Mouse (Mus musculus) thymus, postnatal 4 days (tissue): ENCODE measurements at regions not wholly inside any gene's neighbourhood (a gene's known extent, or its start where the extent isn't known, plus 50 kb on each side); places are given as distances from the start of the nearest gene placed in this dataset.

Experiments
- DNase-seq: peaks from one replicate; pipeline ENCODE4 v3.0.0; 2021

DNA sequence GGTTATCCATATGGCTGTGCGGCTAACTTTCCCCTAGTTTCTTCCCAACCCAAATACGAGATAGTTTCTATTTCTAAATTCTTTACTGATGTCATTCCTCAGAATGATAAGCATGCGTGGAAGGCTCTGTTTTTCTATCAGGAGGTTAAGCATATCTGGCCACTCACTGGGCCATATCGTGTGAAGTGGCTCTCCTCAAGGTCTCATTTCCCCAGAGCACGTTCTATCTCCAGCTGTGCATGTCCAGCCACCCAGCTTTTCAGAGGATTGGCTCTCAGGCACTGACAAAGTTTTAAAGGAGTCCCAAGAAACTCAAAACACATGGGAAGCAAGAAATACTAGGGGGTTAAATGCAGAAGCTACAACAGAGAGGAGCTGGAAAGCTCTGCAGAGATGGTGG lies 205.8 kb downstream of the Gm10260 start:
- DNase-seq: no peak

DNA sequence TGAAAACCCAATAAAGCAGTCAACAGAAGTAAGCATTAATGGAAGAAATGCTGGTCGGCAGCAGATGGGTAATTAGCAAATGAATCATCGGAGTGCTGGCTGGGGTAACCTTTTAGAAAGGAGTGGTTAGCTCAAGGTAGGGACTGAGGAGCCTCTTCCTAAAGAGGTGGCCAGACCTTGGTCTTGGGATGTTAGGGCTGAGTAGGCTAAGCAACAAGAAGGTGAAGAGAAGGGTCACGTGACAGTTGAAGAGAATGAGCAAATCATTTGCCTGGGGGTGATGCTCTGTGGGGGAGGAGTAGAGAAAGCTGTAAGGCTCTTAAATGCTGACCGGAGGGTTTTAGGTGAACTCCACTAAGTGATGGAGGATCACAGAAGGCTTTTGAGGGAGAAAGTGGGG lies 208.2 kb downstream of the Gm10260 start:
- DNase-seq: no peak

DNA sequence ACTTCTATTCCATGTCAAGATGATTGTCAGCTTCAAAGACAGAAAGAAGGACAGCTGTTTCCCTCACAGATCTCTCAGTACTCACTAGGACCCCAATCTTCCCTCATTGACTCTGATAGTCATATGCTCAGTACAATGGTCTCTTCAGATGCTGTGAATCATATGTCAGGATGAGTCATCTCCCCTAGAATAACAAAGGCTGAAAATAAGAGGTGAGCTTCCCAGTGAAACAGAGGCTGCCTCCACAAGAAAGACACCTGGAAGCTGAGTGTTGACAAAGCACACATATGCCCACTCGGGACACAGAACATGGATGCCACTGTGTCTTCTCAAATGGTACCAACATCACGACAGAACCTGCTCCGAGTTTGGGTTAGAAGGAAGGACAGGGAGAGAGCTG lies 209.6 kb downstream of the Gm10260 start:
- no peak for DNase-seq

DNA sequence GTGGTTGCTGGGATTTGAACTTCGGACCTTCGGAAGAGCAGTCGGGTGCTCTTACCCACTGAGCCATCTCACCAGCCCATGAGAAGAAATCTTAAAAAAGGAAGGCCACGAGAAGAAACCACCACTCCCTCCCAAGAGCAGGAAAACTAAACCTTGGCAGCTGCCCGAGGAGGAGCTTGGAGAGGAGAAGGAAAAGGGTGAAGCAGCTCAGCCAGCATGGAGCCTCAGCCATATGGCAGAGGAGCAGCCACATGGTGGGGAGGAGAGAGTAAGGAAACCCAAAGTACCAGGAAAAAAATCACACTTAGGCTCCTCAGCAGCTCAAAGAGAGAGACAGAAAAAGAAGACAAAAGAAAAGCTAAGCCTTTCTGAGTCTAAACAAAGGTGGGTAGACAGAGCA lies 210.3 kb downstream of the Gm10260 start:
- DNase-seq: no peak

DNA sequence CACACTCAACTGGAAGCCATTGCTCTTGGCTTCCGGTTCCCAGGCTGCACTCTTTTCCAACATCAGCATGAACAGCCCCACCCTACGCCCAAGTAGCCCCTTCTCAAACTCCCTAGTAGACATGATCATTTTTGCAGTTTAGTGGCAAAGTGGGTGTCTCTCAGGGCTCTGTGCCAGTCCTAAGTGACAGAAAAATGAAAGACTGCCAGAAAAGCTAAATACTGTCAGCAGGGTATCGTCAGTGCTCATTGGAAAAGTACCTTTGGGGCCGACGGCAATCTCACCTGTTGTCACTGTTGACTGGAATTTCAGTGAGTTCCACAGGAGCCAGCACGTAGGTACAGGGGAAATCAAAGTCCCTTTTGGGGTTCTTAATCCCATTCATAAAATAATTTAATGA lies 211.0 kb downstream of the Gm10260 start:
- no peak for DNase-seq

DNA sequence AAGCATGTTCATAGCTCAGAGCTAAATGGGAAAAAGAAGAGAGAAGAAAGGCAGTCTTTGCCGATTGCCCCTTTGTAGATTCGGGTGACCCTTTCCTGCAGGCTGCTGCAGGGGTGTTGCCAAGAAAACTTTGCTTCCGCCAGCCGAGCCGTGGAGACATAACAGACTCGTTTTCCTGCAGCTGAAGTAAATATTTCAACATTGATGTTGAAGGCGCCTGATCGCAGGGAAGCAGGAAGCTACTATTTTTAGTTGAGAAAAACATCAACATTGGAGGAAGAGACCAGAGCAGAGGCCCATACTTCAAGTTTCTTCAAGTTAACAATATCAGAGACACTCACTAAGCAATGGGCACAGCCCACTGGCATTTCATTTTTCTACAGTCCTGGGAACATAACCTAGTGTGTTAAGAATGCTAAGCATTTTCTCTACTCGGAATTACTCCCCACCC lies 211.9 kb downstream of the Gm10260 start:
- peak; percentile 62 for DNase-seq

DNA sequence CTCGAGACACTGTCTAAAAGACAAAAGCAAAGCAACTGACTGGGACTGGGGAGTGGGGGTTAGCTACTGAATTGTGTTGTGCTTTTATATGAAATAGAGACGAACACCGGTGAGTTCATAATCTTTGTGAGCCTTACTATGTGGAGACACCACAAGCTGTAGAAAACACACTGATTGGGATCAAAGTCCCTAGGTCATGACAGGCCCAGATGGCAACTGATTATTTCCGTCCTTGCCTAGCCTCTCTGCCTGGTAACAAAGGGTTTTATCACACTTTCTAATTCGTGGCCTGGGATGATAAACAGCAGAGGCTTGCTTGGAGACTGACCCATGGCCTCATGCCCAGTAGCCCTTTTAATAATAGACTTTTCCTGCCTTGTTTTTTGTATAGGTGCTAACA lies 213.5 kb downstream of the Gm10260 start:
- DNase-seq: no peak

DNA sequence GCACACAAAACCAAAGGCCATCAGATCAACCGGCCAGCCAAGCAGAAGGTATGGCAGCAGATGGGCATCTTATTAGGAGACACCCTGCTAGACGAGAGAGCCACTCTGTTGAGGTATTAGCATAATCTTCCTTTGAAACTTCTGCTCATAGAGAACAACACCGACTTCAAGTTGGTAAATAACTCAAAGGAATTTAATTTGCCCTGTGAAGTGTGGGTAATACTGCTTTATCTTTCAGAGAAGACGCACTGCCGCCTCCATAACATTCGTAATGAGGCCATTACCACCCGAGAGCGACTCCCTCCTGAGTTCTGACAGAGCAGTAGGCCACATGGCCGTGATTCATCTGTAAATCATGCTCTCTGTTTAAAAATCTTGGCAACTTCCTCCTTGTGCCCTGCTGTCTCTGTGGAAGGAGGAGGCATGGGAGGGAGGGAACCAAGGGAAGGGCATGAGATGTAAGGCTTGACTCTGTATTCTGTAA lies 214.4 kb downstream of the Gm10260 start:
- DNase-seq: no peak

DNA sequence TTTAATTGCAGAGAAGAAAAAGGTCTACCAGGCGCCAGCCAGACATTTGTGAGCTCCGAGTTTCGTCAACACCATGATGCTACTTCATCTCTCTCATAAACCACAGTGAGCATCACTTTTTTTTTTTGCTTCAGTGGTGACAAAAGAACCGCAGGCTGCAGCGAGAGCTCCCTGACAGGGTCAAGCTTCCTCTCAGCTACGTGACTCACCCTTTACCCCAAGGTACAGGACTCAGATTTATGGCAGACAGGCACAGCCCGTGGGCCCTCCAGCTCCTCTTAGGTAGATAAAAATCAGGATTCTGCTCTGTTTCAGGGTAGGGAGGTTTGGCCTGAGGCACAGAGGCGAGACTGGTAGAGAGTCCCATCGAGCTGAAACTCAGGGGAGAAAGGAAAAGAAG lies 220.7 kb downstream of the Gm10260 start:
- DNase-seq: no peak

DNA sequence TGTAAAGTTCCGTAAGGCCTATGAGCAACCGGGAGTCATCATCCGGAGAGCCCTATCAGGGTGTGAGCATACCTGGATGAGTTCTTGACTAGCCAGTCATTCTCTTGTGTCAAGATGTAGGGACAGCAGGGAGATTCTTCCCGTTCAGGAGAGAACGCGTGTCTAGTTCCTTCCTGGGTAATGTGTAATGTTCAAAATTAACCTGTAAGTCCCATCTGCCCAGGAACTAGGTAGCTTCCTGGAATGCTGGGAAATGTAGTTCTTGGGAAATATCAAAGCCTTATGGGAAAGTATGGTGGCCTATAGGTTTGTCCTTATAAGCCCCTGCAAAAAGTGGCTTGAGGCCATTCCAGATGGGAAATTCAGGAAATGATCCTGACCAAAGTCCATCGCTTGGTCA lies 222.0 kb downstream of the Gm10260 start:
- no peak for DNase-seq

DNA sequence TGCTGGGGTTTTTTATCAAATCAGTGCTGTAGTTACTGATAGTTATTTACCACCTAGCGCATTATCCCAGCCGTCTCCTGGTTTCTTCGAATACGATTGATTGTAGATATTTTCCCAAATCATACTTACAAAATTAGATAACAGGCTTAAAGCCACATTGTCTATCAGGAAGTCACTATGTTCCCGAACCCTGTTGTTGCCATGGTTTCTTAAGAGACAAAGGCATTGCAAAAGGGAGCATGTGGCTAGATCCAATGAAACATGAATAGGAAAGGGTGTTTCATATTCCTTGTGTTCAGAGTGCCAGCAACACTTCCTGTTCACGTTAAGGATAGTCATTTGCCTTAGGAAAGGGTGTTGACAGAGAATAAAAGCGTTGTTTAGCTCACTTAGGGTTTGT lies 222.7 kb downstream of the Gm10260 start:
- DNase-seq: no peak

DNA sequence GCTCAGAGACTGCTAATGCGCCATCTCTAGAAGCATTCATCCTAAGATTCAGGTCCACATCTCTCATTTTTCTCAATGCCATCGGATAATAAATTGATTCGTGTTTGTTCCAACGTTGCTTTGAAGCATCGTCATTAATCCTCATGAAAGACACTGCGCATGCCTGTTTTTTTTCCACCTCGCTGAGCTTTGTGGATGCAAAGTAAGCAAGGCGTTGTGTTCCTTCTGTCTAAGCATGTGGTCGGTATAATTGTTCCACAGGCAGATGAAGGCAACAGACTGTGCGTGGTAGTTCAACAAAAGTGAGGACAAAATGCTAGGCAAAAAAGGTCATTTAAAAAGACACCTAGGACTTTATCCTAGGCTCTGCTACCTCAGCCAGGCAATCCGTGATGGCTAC lies 223.2 kb downstream of the Gm10260 start:
- DNase-seq: no peak

DNA sequence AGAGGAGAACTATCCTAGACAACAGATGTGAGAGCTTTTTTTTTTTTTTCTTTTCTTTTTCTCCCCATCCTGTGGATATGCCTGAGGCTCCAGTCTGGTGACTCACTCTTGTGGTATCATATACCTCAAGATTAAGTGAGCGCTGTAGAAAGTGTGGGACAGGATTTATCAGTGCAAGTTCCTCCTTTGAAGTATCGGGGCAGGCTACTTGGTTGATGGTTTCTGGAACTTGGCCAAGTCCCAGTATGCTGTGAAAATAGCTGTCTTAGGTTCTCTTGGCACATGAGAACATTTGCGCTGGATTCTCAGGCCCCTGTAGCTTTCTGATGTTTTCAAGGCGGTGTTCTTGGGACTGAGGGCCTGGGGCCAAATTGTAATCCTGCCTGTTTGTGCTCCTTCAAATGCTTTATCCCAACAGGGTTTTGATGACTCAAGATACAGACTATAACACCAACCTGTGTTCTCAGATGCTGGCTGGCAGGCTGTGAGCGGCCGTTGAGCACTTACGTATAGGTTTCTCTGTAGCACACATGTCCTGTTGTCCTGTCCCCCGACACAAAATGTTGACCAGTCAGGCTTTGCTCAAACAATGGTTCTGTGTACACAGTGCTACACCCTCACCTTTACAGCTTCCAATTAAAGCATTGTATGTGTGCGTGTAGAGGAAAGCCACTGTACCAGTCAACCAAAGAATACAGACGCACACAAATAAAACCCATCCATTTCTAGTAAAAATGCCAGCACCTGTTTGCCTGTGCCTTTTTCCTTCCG lies 226.4 kb downstream of the Gm10260 start:
- DNase-seq: no peak

DNA sequence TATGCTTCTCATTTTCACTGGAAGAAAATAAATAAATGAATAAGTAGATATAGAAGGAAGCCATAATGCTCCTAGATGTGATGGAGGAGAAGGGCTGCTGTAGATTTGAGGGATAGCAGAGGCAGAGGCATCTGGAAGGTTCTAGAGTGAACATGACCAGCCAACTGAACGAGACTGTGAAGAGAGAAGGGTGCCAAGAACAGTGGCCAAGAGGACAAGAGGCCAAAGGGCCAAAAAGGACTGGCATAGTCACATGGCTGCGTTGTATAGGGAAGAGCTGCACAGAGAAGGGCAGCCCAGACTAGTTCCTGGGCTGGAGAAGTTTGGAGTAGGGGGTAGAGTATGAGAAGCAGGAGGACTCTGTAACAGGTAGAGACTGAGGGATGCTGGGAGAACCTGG lies 229.3 kb downstream of the Gm10260 start:
- no peak for DNase-seq

DNA sequence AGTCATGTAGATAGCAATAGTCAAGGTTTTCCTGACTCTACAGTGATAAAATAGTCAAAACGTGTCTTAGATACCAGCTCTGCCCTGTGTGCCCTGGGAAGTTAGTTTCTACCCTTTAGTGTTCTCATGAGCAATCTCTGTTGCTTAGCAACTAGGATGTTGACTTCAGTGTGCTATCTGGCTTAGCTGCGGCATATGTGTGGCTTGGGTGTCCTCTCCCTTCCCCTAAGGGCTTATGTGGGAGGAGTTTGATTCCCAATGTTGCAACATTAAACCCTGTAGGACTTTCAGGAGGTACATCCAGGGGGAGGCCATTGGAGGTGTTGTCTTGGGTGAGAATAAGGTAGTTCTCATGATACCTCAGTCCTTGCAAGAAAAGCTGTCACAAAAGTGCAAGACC lies 229.9 kb downstream of the Gm10260 start:
- no peak for DNase-seq

DNA sequence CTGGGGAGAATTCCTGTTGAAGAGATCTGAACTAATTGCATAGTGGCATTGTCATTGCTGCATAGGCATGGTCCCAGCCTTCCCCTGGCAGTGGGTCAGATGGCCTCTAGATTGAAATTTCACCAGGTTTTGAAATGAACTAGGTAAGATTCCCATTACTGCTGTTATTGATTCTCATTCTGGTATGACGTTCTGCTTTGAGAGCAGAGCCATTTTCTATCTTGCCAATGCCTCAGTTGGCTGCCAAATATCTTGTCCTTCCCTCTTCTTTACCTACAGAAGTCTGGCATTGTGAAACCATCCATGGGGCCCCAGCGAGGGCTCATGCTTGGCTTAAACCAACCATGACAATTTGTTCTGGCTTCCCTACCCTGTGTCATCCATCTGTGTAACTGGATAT lies 232.5 kb downstream of the Gm10260 start:
- no peak for DNase-seq

DNA sequence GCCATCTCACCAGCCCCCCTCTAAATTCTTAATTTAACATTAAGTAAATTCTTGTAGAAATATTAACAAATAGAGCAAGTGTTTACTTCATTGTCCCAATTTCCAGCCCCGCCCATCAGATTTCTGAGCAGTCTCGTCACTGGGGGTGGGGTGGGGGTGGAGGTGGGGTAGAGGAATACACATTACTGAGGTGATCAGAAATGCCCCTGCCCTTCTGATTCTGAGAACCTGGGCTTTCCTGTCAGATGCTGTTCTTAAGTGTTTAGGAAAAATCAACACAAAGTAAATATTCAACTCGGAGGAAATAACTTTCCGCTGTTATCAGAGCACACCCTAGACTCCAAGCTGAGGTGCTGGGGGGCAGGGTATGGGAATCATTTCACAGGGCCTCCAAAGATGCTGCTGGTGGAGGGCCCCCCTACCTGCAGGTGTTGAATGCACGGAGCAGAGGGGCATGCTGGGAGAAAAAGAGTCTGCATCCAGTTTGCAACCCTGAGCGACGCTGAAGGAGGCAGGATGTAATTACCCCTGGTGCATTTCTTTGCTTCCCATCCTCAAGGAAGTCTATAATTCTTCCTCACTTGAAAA lies 235.5 kb downstream of the Gm10260 start:
- peak; percentile 45 for DNase-seq

DNA sequence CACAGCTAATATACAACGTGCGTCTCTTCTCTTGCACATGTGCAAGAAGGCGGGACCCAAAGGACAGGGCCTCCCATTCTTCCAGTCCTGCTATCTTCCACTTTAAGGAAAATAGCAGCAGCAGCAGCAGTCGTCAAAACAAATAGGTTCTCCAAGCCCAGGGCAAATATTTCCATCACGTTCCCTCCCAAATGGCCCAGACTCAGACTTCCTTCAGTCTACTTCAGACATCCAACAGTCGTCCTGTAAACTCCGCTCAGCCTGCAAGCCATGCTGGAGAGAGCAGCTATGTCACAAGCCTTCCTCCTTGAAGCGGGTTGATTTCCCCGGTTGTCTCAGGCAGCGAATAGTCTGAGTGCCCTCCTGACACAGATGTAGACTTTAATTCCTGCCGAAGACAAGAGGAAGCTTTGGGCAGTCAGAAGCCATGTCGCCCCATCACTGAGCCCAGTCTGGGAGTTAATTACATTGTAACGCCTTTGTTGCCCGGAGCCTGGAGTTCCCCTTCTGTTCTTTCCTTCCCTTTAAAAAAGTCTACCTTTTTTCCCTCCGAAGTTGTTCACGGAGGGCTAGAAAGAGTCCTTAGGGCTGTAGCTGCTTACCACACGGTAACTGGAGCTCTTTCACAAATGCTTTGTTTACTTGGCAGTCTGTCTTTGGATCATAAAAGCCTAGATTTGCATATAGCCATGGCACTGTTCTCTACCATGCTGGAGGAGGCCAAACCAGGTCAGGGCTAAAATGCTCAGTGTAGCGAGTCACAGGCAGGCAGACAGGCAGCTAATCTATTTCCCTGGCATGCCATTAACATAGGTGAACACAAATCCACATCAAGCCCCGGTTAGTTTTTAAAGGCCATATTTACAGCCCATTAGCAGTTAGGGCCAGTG lies 236.7 kb downstream of the Gm10260 start:
- DNase-seq: no peak

DNA sequence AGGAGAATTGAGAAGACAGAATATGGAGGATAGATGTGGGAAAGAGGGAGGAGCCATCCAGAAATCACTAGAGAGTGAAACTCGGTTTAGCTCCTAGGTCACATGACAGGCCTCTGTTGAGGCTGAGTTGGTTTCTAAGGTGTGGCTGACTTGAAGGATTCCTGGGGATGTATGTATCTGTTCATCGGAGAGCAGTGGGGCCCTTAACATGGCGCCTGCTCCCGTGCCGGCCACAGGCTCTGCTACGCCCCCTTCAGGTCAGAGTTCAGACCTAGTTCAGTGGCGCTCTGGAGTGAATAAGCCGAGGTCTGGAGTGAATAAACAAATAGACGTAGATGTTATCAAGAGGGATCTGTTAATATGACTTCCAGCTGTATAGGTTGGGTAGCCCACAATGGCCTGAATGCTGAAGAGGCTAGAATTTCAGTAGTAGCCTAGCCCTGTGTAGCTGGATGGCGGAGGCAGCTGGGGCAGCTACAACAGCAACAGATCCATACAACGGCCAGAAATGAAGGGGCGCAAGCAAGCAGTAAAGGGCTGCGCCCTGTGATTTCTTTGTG lies 239.4 kb downstream of the Gm10260 start:
- no peak for DNase-seq

DNA sequence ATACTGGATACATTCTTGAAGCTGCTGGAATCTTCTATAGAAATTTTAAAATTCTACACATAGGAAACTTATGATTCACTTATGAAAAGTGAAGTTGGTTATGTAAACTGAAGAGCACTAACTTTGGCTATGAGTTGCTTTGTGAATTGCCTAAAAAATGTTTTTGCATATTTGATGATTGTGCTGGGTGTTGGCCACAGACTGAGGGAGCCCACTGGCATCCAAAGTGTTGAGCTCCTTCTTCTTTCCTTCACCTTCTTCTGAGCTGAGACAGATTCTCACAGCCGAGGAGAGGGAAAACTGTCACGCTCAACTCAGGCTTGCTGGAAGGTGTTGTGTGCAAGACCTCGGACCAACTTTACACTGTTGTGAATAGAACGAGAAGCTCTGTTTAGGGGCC lies 243.7 kb downstream of the Gm10260 start:
- DNase-seq: no peak

DNA sequence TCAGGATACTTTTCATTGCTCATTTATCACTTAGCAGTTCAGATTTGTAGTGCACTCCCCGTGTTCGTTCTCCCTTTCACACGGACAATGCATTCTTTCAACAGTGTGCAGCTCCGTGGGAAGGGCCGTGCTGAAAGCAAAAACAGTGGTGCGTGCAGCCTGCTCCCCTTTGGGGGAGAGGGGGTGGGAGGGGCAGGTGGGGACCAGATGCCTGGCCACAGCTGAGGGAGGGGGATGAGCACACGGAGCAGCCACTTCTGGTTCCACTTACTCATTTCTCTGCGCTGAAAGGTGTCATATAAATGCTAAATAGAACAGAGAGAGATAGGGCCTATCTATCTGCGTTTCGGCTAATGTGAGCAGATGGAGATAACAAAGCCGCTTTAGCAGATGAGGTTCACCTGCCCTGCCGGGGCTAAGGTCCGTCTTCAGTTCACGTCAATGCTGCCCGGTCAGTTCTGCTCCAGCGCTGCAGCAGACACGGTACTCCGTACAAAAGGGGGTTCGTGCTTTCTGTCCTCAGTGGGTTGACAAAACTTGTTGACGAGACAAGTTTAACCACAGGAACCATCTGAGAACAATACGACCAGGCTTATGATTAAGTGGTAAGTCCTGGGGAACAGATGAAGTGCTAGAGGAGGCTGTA lies 245.9 kb downstream of the Gm10260 start:
- no peak for DNase-seq

DNA sequence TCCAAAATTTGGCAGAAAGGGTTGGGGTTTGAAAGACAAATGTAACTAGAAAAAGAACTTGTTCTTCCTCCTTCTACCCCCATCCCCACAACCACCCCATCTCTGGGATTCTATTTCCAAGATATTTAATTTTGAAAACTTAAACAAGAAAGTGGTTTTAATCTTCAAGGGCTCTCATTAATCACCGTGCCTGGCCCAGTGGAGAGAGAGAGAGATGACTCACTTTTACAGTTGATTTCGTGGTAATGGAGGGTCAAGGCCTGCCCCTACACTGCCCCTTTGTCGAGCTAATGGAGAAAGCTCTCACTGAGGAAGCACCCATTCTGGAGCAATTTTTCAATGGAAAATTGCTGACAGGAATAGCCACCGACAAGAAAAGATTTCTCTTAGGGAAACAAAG lies 247.9 kb downstream of the Gm10260 start:
- DNase-seq: no peak
